Mouse (Mus musculus) heart, postnatal 0 days (tissue): ENCODE data around the gene Oog1.
"Not testable (repeated sequence)": the region's sequence is repeated elsewhere in the genome, so short reads cannot be mapped to it uniquely, and the experiment has no call there.

ENCODE experiments used
- CTCF ChIP-seq: IDR thresholded peaks from 2 replicates; pipeline ENCODE4 v1.5.1; 2016; ENCODE audit warnings: antibody characterized with exemption, control low read depth, low read depth
- EP300 ChIP-seq: IDR thresholded peaks from 2 replicates; pipeline ENCODE4 v1.6.1; 2016; ENCODE audit warnings: antibody characterized with exemption, low read depth

GRCm38 (mm10) chr12:87644520-87644919 lies 42.0 kb downstream of the Oog1 start, which contains the start of gene Gm16381:
- not testable (repeated sequence) for TF ChIP-seq CTCF, EP300
